Mouse (Mus musculus): ENCODE results near the gene I830077J02Rik.
A peak's percentile ranks its signal among the peaks of the same experiment; 100 is the strongest.
"Not testable (repeated sequence)": the region's sequence is repeated elsewhere in the genome, so short reads cannot be mapped to it uniquely, and the experiment has no call there.

The I830077J02Rik gene

GRCm38 (mm10) chr3:105932240-105933071, at the start of gene I830077J02Rik:
TSS of gene I830077J02Rik (minus strand) at chr3:105932664.
- DNase-seq (ENCODE audit: low spot score), result no peak

- no peak for DNase-seq (ENCODE audit: low spot score)
These were observed 41.7 kb upstream of the I830077J02Rik start for GRCm38 (mm10) chr3:105974174-105974573.

- no peak for DNase-seq (ENCODE audit: low spot score)
These were observed 40.9 kb upstream of the I830077J02Rik start, which contains the start of gene Ovgp1 for GRCm38 (mm10) chr3:105973411-105973810. TSS of gene Ovgp1 (plus strand) at chr3:105973711.

- DNase-seq (ENCODE audit: low spot score), result no peak
These were observed 39.5 kb upstream of the I830077J02Rik start for GRCm38 (mm10) chr3:105971831-105972446.

GRCm38 (mm10) chr3:105960700-105961099, 28.2 kb upstream of the I830077J02Rik start:
- peak; percentile 17 for DNase-seq (ENCODE audit: low spot score)

- DNase-seq (ENCODE audit: low spot score), result no peak
These were observed 27.5 kb upstream of the I830077J02Rik start, which contains the start of gene Atp5f1 for GRCm38 (mm10) chr3:105959999-105960398. TSS of gene Atp5f1 (minus strand) at chr3:105960099.

GRCm38 (mm10) chr3:105959585-105959984, 27.1 kb upstream of the I830077J02Rik start:
- DNase-seq (ENCODE audit: low spot score), result peak; percentile 42

GRCm38 (mm10) chr3:105958974-105959580, 26.6 kb upstream of the I830077J02Rik start, which contains the start of gene Wdr77:
TSS of gene Wdr77 (plus strand) at chr3:105959369.
- peak; percentile 98 for DNase-seq (ENCODE audit: low spot score)

- DNase-seq (ENCODE audit: low spot score), result no peak
These were observed 25.7 kb upstream of the I830077J02Rik start for GRCm38 (mm10) chr3:105958204-105958603.

GRCm38 (mm10) chr3:105957235-105957634, 24.8 kb upstream of the I830077J02Rik start:
- DNase-seq (ENCODE audit: low spot score), result peak; percentile 11

- no peak for DNase-seq (ENCODE audit: low spot score)
These were observed 18.9 kb upstream of the I830077J02Rik start for GRCm38 (mm10) chr3:105951348-105951747.

- no peak for DNase-seq (ENCODE audit: low spot score)
These were observed 3.6 kb upstream of the I830077J02Rik start for GRCm38 (mm10) chr3:105936111-105936510.

GRCm38 (mm10) chr3:105935033-105935432, 2.6 kb upstream of the I830077J02Rik start:
- DNase-seq (ENCODE audit: low spot score), result no peak

GRCm38 (mm10) chr3:105933926-105934325, 1.5 kb upstream of the I830077J02Rik start:
- DNase-seq (ENCODE audit: low spot score), result no peak

GRCm38 (mm10) chr3:105931095-105931494, 1.4 kb downstream of the I830077J02Rik start:
- DNase-seq (ENCODE audit: low spot score), result no peak

GRCm38 (mm10) chr3:105929821-105930220, 2.6 kb downstream of the I830077J02Rik start:
- no peak for DNase-seq (ENCODE audit: low spot score)

- DNase-seq (ENCODE audit: low spot score), result no peak
These were observed 3.7 kb downstream of the I830077J02Rik start for GRCm38 (mm10) chr3:105928781-105929180.

- DNase-seq (ENCODE audit: low spot score), result no peak
These were observed 4.3 kb downstream of the I830077J02Rik start for GRCm38 (mm10) chr3:105928195-105928569.

GRCm38 (mm10) chr3:105927561-105928194, 4.8 kb downstream of the I830077J02Rik start:
- DNase-seq (ENCODE audit: low spot score), result no peak

GRCm38 (mm10) chr3:105924616-105925015, 7.8 kb downstream of the I830077J02Rik start:
- DNase-seq (ENCODE audit: low spot score), result no peak

GRCm38 (mm10) chr3:105921959-105922358, 10.5 kb downstream of the I830077J02Rik start:
- DNase-seq (ENCODE audit: low spot score), result no peak

GRCm38 (mm10) chr3:105920743-105921142, 11.7 kb downstream of the I830077J02Rik start:
- DNase-seq (ENCODE audit: low spot score), result not testable (repeated sequence)

All from MN1 (cell line).